Mouse (Mus musculus): ENCODE results near the gene Baz2b.
A peak's percentile ranks its signal among the peaks of the same experiment; 100 is the strongest.

Baz2b gene

GRCm38 (mm10) chr2:60132269-60133042, 77.2 kb downstream of the Baz2b start:
- no peak for DNase-seq (ENCODE audit: low spot score in 2 of 2)

DNA sequence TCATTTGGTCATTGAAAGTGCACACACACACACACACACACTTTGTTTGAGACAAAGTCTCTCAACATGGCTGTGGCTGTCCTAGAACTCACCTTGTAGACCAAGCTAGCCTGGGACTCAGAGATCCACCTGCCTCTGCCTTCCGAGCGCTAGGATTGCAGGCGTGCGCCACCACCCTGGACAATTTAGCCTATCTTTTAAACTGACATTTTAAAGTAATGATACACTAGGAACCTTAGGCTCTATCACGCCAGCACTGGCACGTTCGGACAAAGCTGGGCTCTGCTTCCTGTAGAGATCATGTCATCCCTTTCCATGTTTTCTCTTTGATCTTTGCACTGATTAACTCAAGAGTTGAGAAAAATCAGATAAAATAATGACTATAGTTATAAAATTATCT, 81.0 kb downstream of the Baz2b start:
- DNase-seq (ENCODE audit: low spot score in 2 of 2) = no peak

GRCm38 (mm10) chr2:60126831-60127230, 82.8 kb downstream of the Baz2b start:
- no peak for DNase-seq (ENCODE audit: low spot score in 2 of 2)

GRCm38 (mm10) chr2:60126292-60126691, 83.3 kb downstream of the Baz2b start:
- no peak for DNase-seq (ENCODE audit: low spot score in 2 of 2)

- peak; percentile 59 to 68 for DNase-seq (ENCODE audit: low spot score in 2 of 2)
These were observed 84.3 kb downstream of the Baz2b start for GRCm38 (mm10) chr2:60125049-60126004.

- peak; percentile 39 to 53 for DNase-seq (ENCODE audit: low spot score in 2 of 2)
These were observed 85.0 kb downstream of the Baz2b start for GRCm38 (mm10) chr2:60124648-60125048.

DNA sequence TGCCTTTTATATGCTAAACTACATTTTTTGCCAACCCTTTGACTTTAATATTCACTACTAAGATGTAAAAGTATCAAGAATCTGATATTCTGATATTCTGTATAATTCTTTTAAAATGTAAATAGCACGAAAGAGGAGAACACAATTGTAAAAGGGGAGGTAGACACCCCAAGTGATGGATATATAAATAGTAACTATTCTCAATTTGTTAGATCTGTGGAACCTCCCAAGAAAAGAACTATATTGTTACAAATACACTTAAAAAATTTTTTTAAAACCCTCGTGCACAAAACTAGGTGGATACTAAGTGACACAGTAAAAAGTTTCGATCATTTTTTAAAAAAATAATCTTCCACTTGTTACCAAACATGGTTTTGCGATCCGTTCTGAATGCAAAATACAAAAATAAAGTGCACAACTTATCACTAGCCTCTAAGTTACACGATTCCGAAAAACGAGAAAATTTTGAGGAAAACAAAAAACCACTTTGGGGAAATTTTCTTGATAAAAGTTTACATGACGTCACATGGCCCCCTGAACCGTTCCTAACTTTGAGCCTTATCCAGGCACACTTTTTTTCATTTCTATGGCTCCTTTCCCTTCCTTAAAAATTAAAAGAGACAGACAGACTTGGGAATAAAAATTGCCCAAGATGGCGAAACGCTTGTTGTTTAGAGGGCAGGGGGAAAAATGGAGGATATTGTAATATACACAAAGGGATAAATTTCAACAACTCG, 85.6 kb downstream of the Baz2b start:
- DNase-seq (ENCODE audit: low spot score in 2 of 2) = no peak

- DNase-seq (ENCODE audit: low spot score in 2 of 2) = no peak
These were observed 86.4 kb downstream of the Baz2b start for GRCm38 (mm10) chr2:60123061-60123874.

GRCm38 (mm10) chr2:60122188-60122587, 87.5 kb downstream of the Baz2b start:
- DNase-seq (ENCODE audit: low spot score in 2 of 2) = no peak

DNA sequence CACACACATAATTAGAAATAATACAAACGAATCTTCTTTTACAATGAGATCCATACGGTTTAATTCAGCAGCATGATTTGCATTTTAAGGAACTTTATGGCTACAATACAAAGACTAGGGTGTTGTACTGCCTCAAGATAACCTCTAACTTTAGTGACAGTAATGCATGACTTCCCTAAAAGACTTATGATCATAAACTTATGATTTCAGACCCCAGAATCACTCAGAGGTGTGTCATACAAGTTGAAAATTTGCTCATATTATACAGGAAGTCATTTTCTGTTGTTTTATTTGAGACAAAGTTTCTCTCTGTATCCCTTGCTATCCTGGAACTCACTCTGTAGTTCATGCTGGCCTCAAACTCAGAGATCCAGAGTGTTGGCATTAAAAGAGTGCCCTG, 89.0 kb downstream of the Baz2b start:
- DNase-seq (ENCODE audit: low spot score in 2 of 2) = no peak

DNA sequence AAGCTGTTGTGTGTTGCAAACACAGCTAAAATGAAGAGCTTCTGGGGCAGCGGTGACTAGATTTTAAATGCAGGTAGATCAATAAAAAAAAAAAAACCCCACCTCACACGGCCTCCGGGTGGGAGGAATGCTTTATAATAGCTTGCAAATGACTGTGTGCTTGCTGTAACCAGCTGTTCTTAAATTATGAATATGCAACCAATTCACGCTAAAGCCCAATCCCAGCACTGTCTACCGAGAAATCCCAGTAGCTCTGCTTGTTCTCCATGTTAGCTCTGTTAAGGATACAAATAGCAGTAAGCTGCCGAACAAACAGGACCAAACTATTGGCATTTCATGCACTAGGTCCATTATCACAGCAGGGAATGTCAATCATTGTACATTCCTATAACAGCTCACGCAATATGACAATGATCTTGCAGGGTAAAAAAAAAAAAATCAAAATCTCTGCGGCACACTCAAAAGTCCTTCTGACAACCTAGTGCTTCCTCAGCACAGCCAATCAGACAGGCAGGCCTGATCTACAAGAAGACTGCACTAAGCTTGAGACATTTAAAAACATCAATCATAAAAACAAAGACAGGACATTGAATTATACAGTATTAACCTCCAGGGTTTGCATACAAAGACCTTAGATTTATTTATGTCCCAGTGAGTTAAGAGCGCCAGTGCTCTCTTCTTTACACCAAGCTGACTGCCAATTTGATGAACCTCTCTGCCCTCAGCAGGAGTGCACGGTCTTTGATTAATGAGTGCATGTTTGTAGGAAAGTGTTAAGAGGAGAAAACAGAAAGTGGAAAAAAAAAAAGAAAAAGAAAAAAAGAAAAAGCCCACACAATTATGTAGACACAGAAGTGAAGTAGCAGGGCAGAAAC, 90.7 kb downstream of the Baz2b start:
- DNase-seq (ENCODE audit: low spot score in 2 of 2) = no peak

- no peak for DNase-seq (ENCODE audit: low spot score in 2 of 2)
These were observed 91.8 kb downstream of the Baz2b start for GRCm38 (mm10) chr2:60117867-60118266.

DNA sequence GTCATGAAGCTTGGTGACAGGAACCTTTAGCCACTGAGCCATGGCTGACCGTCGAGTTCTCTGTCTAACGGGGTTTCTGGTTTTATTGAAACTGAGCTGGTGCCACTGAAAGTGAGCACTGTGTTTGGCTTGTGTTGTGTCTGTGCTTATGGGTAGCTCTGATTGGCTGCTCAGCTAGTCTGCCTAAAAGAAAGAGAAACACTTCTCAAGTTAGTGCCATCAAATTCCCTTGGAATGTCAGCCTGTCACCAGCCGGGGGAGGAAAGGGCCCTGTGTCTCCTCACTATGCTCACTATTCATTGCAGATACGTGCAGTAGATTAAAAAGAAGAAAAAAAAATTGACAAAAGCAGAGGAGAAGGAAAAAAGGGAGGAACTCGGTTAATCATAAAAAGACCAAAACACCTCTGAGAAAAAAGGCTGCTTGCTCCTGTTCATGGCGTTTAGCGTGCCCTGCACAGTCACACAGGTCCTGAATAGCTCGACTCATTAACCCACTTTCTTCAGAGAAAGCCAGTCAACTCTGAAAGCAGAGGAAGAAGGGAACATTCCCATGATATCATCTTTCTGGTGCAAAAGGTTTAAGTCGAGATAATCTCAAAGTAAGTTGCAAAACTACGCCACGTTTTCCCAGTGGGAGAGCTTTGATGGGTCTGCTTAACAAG, 93.6 kb downstream of the Baz2b start:
- no peak for DNase-seq (ENCODE audit: low spot score in 2 of 2)

GRCm38 (mm10) chr2:60114901-60115300, 94.7 kb downstream of the Baz2b start:
- DNase-seq (ENCODE audit: low spot score in 2 of 2) = no peak

DNA sequence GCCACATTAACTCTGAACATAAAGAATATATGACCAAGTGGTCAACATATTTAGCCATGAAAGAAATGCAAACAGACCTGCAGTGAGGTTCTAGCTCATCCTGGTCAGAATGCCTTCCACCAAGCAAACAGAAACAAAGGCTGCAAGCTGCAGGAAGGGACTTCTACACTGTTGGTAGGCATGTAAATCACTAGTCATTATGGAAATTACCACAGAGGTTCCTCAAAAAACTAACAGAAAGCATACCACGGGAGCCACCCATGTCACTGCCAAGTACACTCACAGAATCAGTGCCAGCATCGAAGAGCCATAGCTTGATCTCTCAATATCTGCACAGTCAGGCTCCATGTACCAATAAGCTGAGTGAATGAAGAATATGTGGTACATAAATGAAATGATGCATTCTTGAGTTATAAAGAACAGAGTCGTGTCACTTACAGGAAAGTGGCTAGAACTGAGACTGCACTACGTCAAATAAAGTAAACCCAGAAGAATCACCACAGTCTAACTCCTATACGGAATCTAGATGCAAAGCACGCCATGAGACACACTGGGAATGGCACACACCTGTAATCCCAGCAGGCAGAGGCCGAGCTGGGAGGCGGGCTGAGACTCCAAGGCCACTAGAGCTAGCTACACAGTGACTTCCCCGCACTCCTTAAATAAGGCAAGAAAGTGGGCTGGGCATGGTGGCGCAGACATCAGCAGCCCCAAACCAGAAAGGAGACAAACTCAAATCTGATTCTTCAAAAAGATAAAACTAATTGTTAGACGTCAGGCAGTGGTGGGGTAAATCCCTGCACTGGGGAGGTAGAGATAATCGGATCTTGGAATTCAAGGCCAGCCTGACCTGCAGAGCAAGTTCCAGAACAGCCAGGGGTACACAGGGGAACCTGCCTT, 95.7 kb downstream of the Baz2b start:
- no peak for DNase-seq (ENCODE audit: low spot score in 2 of 2)

DNA sequence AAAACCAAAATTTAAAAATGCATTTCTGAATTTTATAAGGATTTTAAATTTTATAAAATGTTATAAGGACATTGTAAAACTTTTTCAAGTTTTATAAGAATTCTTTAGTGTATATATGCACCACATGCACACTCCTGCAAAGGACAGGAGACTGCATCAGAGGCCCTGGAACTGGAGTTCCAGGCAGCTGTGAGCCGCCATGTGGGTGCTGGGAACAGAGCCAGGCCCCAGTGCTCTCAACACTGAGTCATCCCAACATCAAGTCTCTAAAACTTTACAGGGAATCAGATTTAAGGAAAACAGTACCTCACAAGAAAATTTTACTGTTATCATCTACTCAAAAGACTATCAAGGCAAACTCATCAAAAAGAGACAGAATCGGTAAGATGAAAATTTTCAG, 97.5 kb downstream of the Baz2b start:
- DNase-seq (ENCODE audit: low spot score in 2 of 2) = no peak

DNA sequence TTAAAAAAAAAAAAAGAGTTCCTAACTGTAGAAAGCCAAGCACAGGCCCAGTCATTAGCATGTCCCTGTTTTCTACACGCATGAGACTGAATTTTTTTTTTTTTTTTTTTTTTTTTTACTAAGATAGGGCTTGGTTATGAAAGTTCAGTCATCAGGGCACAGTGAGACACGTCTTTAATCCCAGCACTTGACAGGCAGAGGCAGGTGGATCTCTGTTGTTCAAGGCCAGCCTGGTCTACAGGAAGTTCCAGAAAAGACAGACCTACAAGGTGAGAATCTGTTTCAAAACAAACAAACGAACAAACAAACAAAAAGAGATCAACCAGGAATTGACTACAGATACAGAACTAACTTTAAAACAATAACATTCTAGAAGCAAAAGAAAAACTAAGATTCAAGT, 100.6 kb downstream of the Baz2b start:
- no peak for DNase-seq (ENCODE audit: low spot score in 2 of 2)

GRCm38 (mm10) chr2:60096625-60097024, 113.0 kb downstream of the Baz2b start:
- no peak for DNase-seq (ENCODE audit: low spot score in 2 of 2)

GRCm38 (mm10) chr2:60090280-60090679, 119.4 kb downstream of the Baz2b start:
- no peak for DNase-seq (ENCODE audit: low spot score in 2 of 2)
